Mouse (Mus musculus): ENCODE results near the gene Pld2.

- no peak for TF ChIP-seq CTCF (conservative IDR thresholded peaks at IDR 0.05; ENCODE audit: low read length)
- no peak for TF ChIP-seq NANOG (IDR thresholded peaks at IDR 0.05; ENCODE audit: borderline replicate concordance, low read length)
Measured at GRCm38 (mm10) chr11:70580358-70580720, 40.5 kb downstream of the Pld2 start.
